Mouse (Mus musculus) neural tube, embryonic 14.5 days (tissue): Measurements from ENCODE around the gene Fdxr. TPM values are rescaled to one million over a fixed set of nuclear protein-coding genes. Genes with fewer than 3 reads are reported as not detected.

Experiments used
- ATAC-seq: fragments of 200-750 bp; cut with Nextera tagmentation; 2 replicates; pipeline ENCODE4 v1.8.0; 2017; ENCODE audit warnings: low read depth, mild to moderate bottlenecking, moderate TSS enrichment, moderate library complexity
- H3K27ac ChIP-seq: fragments of 300-500 bp; sonication (generic); 2 replicates; pipeline ENCODE4 v1.5.1; 2014; ENCODE audit warnings: low read depth, mild to moderate bottlenecking, control low read depth, low read length, moderate library complexity, mixed read lengths
- H3K27me3 ChIP-seq: fragments of 300-500 bp; sonication (generic); 2 replicates; pipeline ENCODE4 v1.6.1; 2014; ENCODE audit warnings: low read length; ENCODE audit not compliant: control insufficient read depth, insufficient read depth
- H3K36me3 ChIP-seq: fragments of 300-500 bp; sonication (generic); 2 replicates; pipeline ENCODE4 v1.6.1; 2014; ENCODE audit warnings: low read length, mixed read lengths; ENCODE audit not compliant: control insufficient read depth, insufficient read depth
- H3K4me1 ChIP-seq: fragments of 300-500 bp; sonication (generic); 2 replicates; pipeline ENCODE4 v1.6.1; 2014; ENCODE audit warnings: low read length; ENCODE audit not compliant: control insufficient read depth, insufficient read depth
- H3K4me2 ChIP-seq: fragments of 300-500 bp; sonication (generic); 2 replicates; pipeline ENCODE4 v1.6.1; 2014; ENCODE audit warnings: mild to moderate bottlenecking, low read depth, low read length, control low read depth
- H3K4me3 ChIP-seq: fragments of 300-500 bp; sonication (generic); 2 replicates; pipeline ENCODE4 v1.5.1; 2014; ENCODE audit warnings: low read depth, low read length, control low read depth, mixed read lengths
- H3K9ac ChIP-seq: fragments of 300-500 bp; sonication (generic); replicated peaks from 2 replicates; pipeline ENCODE4 v1.6.1; 2014; ENCODE audit warnings: low read depth, mild to moderate bottlenecking, control low read depth, low read length, mixed read lengths
- H3K9me3 ChIP-seq: fragments of 300-500 bp; sonication (generic); 2 replicates; pipeline ENCODE4 v1.6.1; 2016; ENCODE audit warnings: low read length; ENCODE audit not compliant: control insufficient read depth
- WGBS: fragments of 180-500 bp; shearing (Covaris S2); extraction: QIAGEN DNeasy Blood & Tissue Kit; methylation state at CpG from one replicate; pipeline ENCODE4 v1.1.7; 2014; 5-methylcytosine and 5-hydroxymethylcytosine counted together
- polyA plus RNA-seq: library from polyadenylated mRNA; unstranded; fragments of >200 nt; fragmentation: Nextera tagmentation; extraction: Ambion mirVana; gene quantifications from 2 replicates; pipeline ENCODE4 v1.2.1, GENCODE M21; 2014

Gene Fdxr
- polyA plus RNA-seq, 1 experiment from 2014 or later = 14.6 TPM

DNA sequence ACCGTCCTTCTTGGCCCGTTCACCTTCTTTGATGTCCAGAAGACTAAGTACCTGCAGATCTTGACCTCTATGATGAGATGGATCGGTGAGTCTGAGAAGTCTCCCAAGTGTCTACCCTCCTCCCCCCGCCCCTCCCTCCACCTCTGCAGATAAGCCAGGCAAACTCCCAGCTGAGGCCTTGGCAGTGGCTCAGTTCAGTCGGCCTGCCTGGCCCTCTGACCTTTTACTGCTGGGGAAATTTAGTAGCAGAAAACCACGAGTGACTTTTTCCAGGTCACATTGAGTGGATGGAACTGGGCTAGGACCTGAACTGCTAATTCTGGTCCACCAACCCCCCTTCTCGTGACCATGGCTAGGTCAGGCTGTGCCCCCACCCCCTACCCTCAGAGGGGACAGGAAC, 48.4 kb downstream of the Fdxr start:
- Histone ChIP-seq H3K9me3 (no peaks in the 10 kb centered on the region), H3K27ac (no peak overlapping the region), H3K27me3 (no peaks in the 10 kb centered on the region; the same call in 1 of the 2 replicates), H3K4me2 (no peak overlapping the region), H3K36me3 (no peaks in the 10 kb centered on the region), H3K4me3 (no peak overlapping the region), H3K9ac (no peak overlapping the region), H3K4me1 (peaks cover 35% of the 10 kb centered on the region)
- WGBS = 75% methylated on average over 7 of the region's 7 CpGs
- no peak for ATAC-seq

GRCm38 (mm10) chr11:115227640-115228039, 49.2 kb downstream of the Fdxr start:
- peaks cover 30% of the 10 kb centered on the region; the same call in 1 of the 2 replicates for H3K4me1 ChIP-seq
- H3K9ac ChIP-seq = 0 out of 2 replicates have a peak overlapping the region, but pooled peaks have one; percentile 16
- no peaks in the 10 kb centered on the region; the same call in 1 of the 2 replicates for H3K27me3 ChIP-seq
- 32% methylated on average over 12 of the region's 12 CpGs for WGBS
- no peak for ATAC-seq
- H3K27ac ChIP-seq = no peak overlapping the region
- no peak overlapping the region for H3K4me3 ChIP-seq
- H3K4me2 ChIP-seq = no peak overlapping the region
- no peaks in the 10 kb centered on the region for H3K9me3 ChIP-seq
- H3K36me3 ChIP-seq = no peaks in the 10 kb centered on the region

- peaks cover 28% of the 10 kb centered on the region for H3K4me1 ChIP-seq
- H3K4me3 ChIP-seq = no peak overlapping the region
- H3K4me2 ChIP-seq = no peak overlapping the region
- H3K9ac ChIP-seq = no peak overlapping the region
- H3K9me3 ChIP-seq = no peaks in the 10 kb centered on the region
- WGBS = 34% methylated on average over 14 of the region's 14 CpGs
- ATAC-seq = peak; percentile 39; the same call in 1 of the 2 replicates
- H3K36me3 ChIP-seq = no peaks in the 10 kb centered on the region
- H3K27ac ChIP-seq = no peak overlapping the region
- H3K27me3 ChIP-seq = no peaks in the 10 kb centered on the region; the same call in 1 of the 2 replicates
Observed at GRCm38 (mm10) chr11:115226811-115227491, 49.9 kb downstream of the Fdxr start.

DNA sequence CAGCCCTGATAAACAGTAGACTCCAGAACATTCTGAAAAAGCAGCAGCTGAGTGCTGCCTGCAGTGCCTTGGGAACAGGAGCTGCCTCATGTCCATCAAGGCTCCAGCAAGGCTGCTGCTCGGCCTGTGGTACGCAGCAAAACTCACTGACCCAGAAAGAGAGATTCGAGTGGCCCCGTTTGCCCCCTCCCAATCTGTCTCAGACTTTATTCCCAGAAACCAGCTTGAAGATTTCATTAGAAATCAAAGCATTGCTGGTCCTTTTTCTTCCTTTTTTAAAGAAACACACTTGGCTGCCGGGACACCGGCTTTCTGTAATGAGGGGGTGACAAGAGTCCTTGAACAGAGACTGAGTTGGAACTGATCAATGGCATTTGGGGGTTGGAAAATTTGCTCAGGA, 51.5 kb downstream of the Fdxr start:
- no peak overlapping the region for H3K4me3 ChIP-seq
- H3K36me3 ChIP-seq = no peaks in the 10 kb centered on the region
- H3K27me3 ChIP-seq = no peaks in the 10 kb centered on the region; the same call in 1 of the 2 replicates
- ATAC-seq = no peak
- H3K9me3 ChIP-seq = no peaks in the 10 kb centered on the region
- H3K4me2 ChIP-seq = no peak overlapping the region
- no peak overlapping the region for H3K27ac ChIP-seq
- no peak overlapping the region for H3K9ac ChIP-seq
- H3K4me1 ChIP-seq = peaks cover 22% of the 10 kb centered on the region
- 70% methylated on average over 6 of the region's 6 CpGs for WGBS

- Histone ChIP-seq H3K27me3 (no peaks in the 10 kb centered on the region; the same call in 1 of the 2 replicates), H3K36me3 (no peaks in the 10 kb centered on the region), H3K4me1 (peaks cover 22% of the 10 kb centered on the region), H3K4me3 (no peak overlapping the region), H3K9ac (no peak overlapping the region), H3K27ac (no peak overlapping the region), H3K4me2 (no peak overlapping the region), H3K9me3 (no peaks in the 10 kb centered on the region)
- WGBS = 38% methylated on average over 8 of the region's 8 CpGs
- ATAC-seq = no peak
Observed at GRCm38 (mm10) chr11:115224889-115225288, 52.0 kb downstream of the Fdxr start.

GRCm38 (mm10) chr11:115223877-115224276, 53.0 kb downstream of the Fdxr start:
- Histone ChIP-seq H3K9me3 (no peaks in the 10 kb centered on the region), H3K4me3 (no peak overlapping the region), H3K9ac (no peak overlapping the region), H3K27me3 (no peaks in the 10 kb centered on the region; the same call in 1 of the 2 replicates), H3K4me2 (no peak overlapping the region), H3K27ac (no peak overlapping the region), H3K4me1 (peaks cover 22% of the 10 kb centered on the region), H3K36me3 (no peaks in the 10 kb centered on the region)
- ATAC-seq = no peak
- WGBS = 81% methylated on average over 6 of the region's 6 CpGs

DNA sequence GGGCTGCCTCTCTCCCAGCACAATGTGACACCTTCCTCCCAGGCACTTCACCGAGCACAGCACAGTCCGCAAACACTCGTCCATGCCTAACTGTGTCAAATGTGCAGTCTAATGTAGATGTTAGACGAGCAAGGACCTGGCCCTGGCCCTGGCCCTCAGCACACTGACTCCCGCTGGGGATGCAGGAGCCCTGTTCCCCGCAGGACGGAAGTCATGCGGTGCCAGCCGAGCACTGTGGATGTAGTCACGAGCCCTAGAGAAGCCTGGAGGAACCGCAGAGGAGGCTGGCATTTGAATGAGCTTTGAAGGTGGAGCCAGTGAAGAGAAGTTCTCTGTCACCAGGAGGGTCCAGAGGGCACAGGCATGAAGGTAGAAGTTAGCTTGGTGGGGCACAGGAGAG, 53.4 kb downstream of the Fdxr start:
- no peaks in the 10 kb centered on the region; the same call in 1 of the 2 replicates for H3K27me3 ChIP-seq
- 71% methylated on average over 11 of the region's 11 CpGs for WGBS
- no peaks in the 10 kb centered on the region for H3K9me3 ChIP-seq
- no peak overlapping the region for H3K4me3 ChIP-seq
- no peaks in the 10 kb centered on the region for H3K36me3 ChIP-seq
- no peak for ATAC-seq
- no peak overlapping the region for H3K4me2 ChIP-seq
- peaks cover 22% of the 10 kb centered on the region for H3K4me1 ChIP-seq
- no peak overlapping the region for H3K9ac ChIP-seq
- no peak overlapping the region for H3K27ac ChIP-seq

DNA sequence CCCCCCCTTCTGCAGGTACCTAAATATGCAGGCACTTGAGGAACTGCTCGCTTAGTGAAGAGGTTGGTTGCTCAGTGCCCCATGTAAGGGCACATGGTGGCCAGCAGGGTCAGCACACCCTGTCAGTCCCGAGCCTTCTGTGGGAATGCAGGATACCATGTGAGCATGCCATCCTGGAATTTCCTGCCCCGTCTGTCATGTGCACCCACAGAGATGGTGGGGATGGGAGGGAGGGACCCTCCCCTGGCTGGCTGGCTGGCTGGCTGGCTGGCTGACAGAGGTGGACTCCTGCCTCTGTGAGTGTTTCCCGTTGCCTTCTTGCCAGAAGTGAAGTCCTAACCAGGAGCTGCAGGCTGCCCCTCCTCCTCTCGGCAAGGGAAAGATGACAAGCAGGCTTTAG, 54.3 kb downstream of the Fdxr start:
- H3K9ac ChIP-seq = no peak overlapping the region
- H3K4me3 ChIP-seq = no peak overlapping the region
- H3K27ac ChIP-seq = no peak overlapping the region
- no peak overlapping the region for H3K4me2 ChIP-seq
- no peak for ATAC-seq
- peaks cover 25% of the 10 kb centered on the region for H3K4me1 ChIP-seq
- H3K27me3 ChIP-seq = no peaks in the 10 kb centered on the region; the same call in 1 of the 2 replicates
- no peaks in the 10 kb centered on the region for H3K36me3 ChIP-seq
- H3K9me3 ChIP-seq = no peaks in the 10 kb centered on the region
- 44% methylated on average over 5 of the region's 5 CpGs for WGBS

GRCm38 (mm10) chr11:115222077-115222476, 54.8 kb downstream of the Fdxr start:
- no peak for ATAC-seq
- H3K9ac ChIP-seq = no peak overlapping the region
- no peaks in the 10 kb centered on the region for H3K9me3 ChIP-seq
- no peak overlapping the region for H3K4me2 ChIP-seq
- H3K4me1 ChIP-seq = peaks cover 26% of the 10 kb centered on the region
- no peak overlapping the region for H3K27ac ChIP-seq
- H3K27me3 ChIP-seq = no peaks in the 10 kb centered on the region; the same call in 1 of the 2 replicates
- no peaks in the 10 kb centered on the region for H3K36me3 ChIP-seq
- H3K4me3 ChIP-seq = no peak overlapping the region
- WGBS = 56% methylated on average over 12 of the region's 12 CpGs
